Mouse (Mus musculus) lung, adult 2 months (tissue): ENCODE measurements around the gene Dtnb.

Experiments
- CTCF ChIP-seq: fragments of 200-500 bp; IDR thresholded peaks from 2 replicates; pipeline ENCODE4 v1.5.1; 2011; ENCODE audit warnings: mild to moderate bottlenecking, low read length, control low read depth; ENCODE audit not compliant: insufficient read depth
- POLR2A ChIP-seq: fragments of 200-500 bp; IDR thresholded peaks from 2 replicates; pipeline ENCODE4 v1.6.1; 2011; ENCODE audit warnings: low read depth, mild to moderate bottlenecking, control low read depth, low read length, borderline replicate concordance; ENCODE audit errors: extremely low read depth

DNA sequence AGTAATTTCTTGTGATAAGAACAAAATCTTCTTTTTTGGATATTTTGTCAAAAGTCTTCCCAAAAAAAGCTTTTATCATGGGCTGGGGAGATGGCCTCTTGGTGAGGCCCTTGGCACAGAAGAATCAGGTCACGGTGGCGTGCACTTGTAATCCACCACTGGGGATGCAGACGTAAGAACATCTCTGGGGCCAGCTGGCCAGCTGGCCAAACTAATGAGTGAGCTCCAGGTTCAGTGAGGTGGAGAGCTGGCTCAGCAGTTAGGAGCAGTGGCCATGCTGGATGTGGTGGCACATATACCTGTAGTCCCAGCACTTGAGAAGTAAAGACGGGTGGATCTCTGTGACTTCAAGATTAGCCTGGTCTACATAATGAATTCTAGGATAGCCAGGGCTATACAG lies 196.2 kb downstream of the Dtnb start:
- TF ChIP-seq POLR2A (no peak), CTCF (no peak)
